Mouse (Mus musculus): Measurements from ENCODE around the gene Gm14781. TPM values are rescaled to one million over a fixed set of nuclear protein-coding genes. Genes with fewer than 3 reads are reported as not detected.

The Gm14781 gene
- not detected in 2 replicates for polyA plus RNA-seq (2012; rRNA removed)

DNA sequence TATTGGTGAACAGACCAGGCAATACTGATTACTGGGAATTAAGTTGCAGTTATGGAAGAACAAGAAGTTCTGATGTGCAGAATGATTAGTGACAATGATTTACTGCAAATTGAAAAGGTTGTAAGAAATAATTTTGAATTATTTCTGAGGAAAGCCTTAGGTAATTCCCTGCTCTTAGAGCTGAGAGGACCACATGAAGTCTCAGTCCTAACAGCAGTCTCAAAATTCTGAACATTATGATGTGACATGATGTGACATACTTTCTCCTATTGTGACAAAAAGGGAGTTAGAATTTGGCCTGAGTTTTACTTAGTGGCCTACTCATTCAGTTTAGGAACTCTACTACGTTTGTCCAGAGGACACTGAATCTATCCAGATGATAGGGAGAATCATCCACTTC lies at the start of gene Gm14781:
Gm14781 (plus strand) TSS at position 301 of the 400 bp plus-strand sequence.

Other genes with a start within 250 kb of the Gm14781 start
- gene Gm5072, start 239.7 kb upstream of the Gm14781 start, polyA plus RNA-seq (2012; rRNA removed): not detected in 2 replicates
- not detected in 2 replicates for gene Gm8914, start 152.1 kb upstream of the Gm14781 start, polyA plus RNA-seq (2012; rRNA removed)
- not detected in 2 replicates for gene 1700084M14Rik, start 56.3 kb upstream of the Gm14781 start, polyA plus RNA-seq (2012; rRNA removed)
- gene Mageb5, start 150.8 kb downstream of the Gm14781 start, polyA plus RNA-seq (2012; rRNA removed): not detected in 2 replicates

Measured in central nervous system, embryonic 14 days (tissue).